Mouse (Mus musculus) lung, postnatal 0 days (tissue): ENCODE measurements around the gene Foxk1. TPM values are rescaled to one million over a fixed set of nuclear protein-coding genes. Genes with fewer than 3 reads are reported as not detected.
A peak's percentile ranks its signal among the peaks of the same experiment; 100 is the strongest.

Source experiments
- ATAC-seq: fragments of 200-750 bp; cut with Nextera tagmentation; 2 replicates; pipeline ENCODE4 v1.8.0; 2017; ENCODE audit warnings: moderate library complexity
- DNase-seq: peaks from one replicate; pipeline ENCODE4 v3.0.0-alpha.2; 2016; ENCODE audit warnings: low spot score
- H3K27ac ChIP-seq: fragments of 300-500 bp; sonication (generic); 2 replicates; pipeline ENCODE4 v1.5.1; 2014; ENCODE audit warnings: antibody characterized with exemption, mild to moderate bottlenecking, low read length, mixed read lengths
- H3K27me3 ChIP-seq: fragments of 300-500 bp; sonication (generic); replicated peaks from 2 replicates; pipeline ENCODE4 v1.6.1; 2014; ENCODE audit warnings: low read length, mixed read lengths; ENCODE audit not compliant: insufficient read depth
- H3K36me3 ChIP-seq: fragments of 300-500 bp; sonication (generic); 2 replicates; pipeline ENCODE4 v1.6.1; 2014; ENCODE audit warnings: low read length, mixed read lengths; ENCODE audit not compliant: insufficient read depth
- H3K4me1 ChIP-seq: fragments of 300-500 bp; sonication (generic); 2 replicates; pipeline ENCODE4 v1.6.1; 2014; ENCODE audit warnings: antibody characterized with exemption, low read depth, low read length, mixed read lengths; ENCODE audit not compliant: insufficient read depth
- H3K4me2 ChIP-seq: fragments of 300-500 bp; sonication (generic); replicated peaks from 2 replicates; pipeline ENCODE4 v1.6.1; 2014; ENCODE audit warnings: low read depth, mild to moderate bottlenecking, low read length, moderate library complexity, mixed read lengths
- H3K4me3 ChIP-seq: fragments of 300-500 bp; sonication (generic); 2 replicates; pipeline ENCODE4 v1.5.1; 2014; ENCODE audit warnings: low read depth, low read length
- H3K9ac ChIP-seq: fragments of 300-500 bp; sonication (generic); replicated peaks from 2 replicates; pipeline ENCODE4 v1.6.1; 2014; ENCODE audit warnings: low read depth, mild to moderate bottlenecking
- H3K9me3 ChIP-seq: fragments of 300-500 bp; sonication (generic); 2 replicates; pipeline ENCODE4 v1.6.1; 2016; ENCODE audit warnings: low read length, mixed read lengths
- CTCF ChIP-seq: IDR thresholded peaks from 2 replicates; pipeline ENCODE4 v1.5.1; 2016; ENCODE audit warnings: antibody characterized with exemption, mild to moderate bottlenecking
- EP300 ChIP-seq: IDR thresholded peaks from 2 replicates; pipeline ENCODE4 v1.6.1; 2016; ENCODE audit warnings: antibody characterized with exemption, mild to moderate bottlenecking, control low read depth
- WGBS: fragments of 180-500 bp; shearing (Covaris S2); extraction: QIAGEN DNeasy Blood & Tissue Kit; methylation state at CpG from one replicate; pipeline ENCODE4 v1.1.7; 2014; 5-methylcytosine and 5-hydroxymethylcytosine counted together
- polyA plus RNA-seq: library from polyadenylated mRNA; unstranded; fragments of >200 nt; fragmentation: Nextera tagmentation; extraction: Ambion mirVana; gene quantifications from 2 replicates; pipeline ENCODE4 v1.2.1, GENCODE M21; 2015

The Foxk1 gene
- polyA plus RNA-seq, 1 experiment from 2014 or later = 4.3 TPM

DNA sequence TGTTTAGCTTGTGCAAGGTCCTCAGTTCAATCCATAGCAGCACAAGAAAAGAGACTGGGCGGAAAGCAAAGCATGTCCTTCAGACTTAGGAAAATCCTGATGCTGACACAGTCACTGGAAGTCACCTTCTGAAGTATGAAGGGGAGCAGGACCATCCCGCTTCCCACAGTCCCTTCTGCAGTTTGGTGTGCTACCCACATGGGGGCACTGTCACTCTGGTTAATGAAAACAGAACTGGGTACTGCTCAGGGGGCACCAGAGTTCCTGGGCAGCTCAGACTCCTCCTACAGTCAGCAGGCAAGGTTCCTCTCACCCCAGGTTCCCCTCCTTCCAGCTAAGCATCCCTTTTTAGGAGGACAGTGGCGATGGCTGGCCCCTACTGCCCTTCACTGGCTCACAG, 97.7 kb downstream of the Foxk1 start:
- TF ChIP-seq CTCF (peak; percentile 80), EP300 (no peak)

DNA sequence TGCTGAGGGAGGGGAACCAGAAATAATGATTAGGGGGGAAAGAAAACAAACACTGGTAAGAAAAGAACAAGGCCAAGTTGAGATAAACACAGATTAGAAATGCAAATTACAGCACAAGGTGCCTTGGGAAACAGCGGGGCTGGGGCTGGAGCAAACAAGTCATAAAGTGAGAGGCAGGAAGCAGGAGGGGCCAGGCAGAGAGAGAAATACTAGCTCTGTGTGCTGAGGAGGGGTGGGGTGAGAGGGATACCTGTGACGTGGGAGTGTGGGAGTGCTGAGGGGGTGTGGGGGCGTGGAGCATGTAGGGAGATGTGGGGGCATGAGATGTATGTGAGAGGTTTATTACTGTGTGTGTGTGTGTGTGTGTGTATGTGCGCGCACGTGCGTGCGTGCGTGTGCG, 99.6 kb downstream of the Foxk1 start:
- WGBS = 70% methylated on average over 10 of the region's 10 CpGs
- Histone ChIP-seq H3K27me3 (no peaks in the 10 kb centered on the region), H3K4me2 (no peak overlapping the region), H3K9ac (no peak overlapping the region), H3K27ac (no peak overlapping the region), H3K36me3 (no peaks in the 10 kb centered on the region), H3K4me1 (no peaks in the 10 kb centered on the region), H3K9me3 (no peaks in the 10 kb centered on the region), H3K4me3 (no peak overlapping the region)
- TF ChIP-seq EP300 (no peak), CTCF (no peak)
- ATAC-seq (no peak), DNase-seq (no peak)

More for the DNA sequence above, 97.7 kb downstream of the Foxk1 start:
- Histone ChIP-seq H3K27ac (no peak overlapping the region), H3K9ac (no peak overlapping the region), H3K4me3 (no peak overlapping the region), H3K27me3 (no peaks in the 10 kb centered on the region), H3K9me3 (no peaks in the 10 kb centered on the region), H3K36me3 (no peaks in the 10 kb centered on the region), H3K4me1 (no peaks in the 10 kb centered on the region), H3K4me2 (no peak overlapping the region)
- peak; percentile 58 for DNase-seq
- 32% methylated on average over 3 of the region's 3 CpGs for WGBS
- ATAC-seq = peak; percentile 34; the same call in 1 of the 2 replicates

DNA sequence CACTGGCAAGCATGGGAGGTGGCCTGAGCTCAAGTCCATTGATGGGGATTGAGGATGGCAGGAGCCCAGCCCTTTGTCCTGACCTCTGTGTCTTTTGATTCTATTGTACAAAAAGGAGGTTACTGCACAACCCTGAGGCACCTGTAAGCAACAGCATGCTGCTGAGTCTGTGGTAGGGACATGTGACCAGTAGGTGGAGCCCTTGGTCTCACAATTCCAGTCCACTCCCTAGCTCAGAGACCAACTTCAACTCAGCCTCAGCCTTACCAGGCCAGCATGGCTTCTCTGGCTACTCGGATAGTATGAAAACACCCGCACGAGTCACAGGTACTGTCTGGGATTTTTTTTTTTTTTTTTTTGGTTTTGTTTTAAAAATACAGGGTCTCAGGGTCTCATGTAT, 101.1 kb downstream of the Foxk1 start:
- WGBS = 2% methylated on average over 3 of the region's 3 CpGs
- ATAC-seq = peak; percentile 93
- no peak overlapping the region for H3K4me3 ChIP-seq
- H3K27ac ChIP-seq = no peak overlapping the region
- no peak overlapping the region for H3K9ac ChIP-seq
- DNase-seq = peak; percentile 96
- H3K4me2 ChIP-seq = no peak overlapping the region
- TF ChIP-seq CTCF = peak; percentile 93
- no peak for TF ChIP-seq EP300
- H3K36me3 ChIP-seq = no peaks in the 10 kb centered on the region
- no peaks in the 10 kb centered on the region for H3K9me3 ChIP-seq
- no peaks in the 10 kb centered on the region for H3K27me3 ChIP-seq
- H3K4me1 ChIP-seq = no peaks in the 10 kb centered on the region

DNA sequence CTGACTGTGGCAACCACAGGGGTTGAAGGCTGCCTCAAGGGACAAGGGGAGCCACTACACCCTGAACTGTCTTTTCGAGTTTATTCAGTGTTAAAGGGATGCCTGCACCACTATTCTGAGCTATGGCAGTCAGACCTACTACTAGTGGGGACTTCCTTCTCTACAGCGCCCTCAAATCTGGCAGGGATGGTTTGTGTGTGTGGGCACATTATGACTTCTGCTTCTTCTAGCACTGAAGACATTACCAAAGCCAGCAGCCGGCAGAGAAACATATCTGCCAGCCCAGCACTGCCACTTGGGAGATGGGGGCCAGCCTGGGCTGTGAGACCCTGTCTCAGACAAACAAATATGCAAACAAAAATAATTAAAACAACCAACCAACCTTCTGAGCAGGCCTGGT, 102.9 kb downstream of the Foxk1 start:
- TF ChIP-seq EP300 (no peak), CTCF (no peak)
- H3K4me2 ChIP-seq = no peak overlapping the region
- no peaks in the 10 kb centered on the region for H3K9me3 ChIP-seq
- 66% methylated on average over 3 of the region's 3 CpGs for WGBS
- no peak overlapping the region for H3K9ac ChIP-seq
- H3K27ac ChIP-seq = no peak overlapping the region
- no peaks in the 10 kb centered on the region for H3K27me3 ChIP-seq
- H3K36me3 ChIP-seq = no peaks in the 10 kb centered on the region
- DNase-seq (no peak), ATAC-seq (no peak)
- H3K4me3 ChIP-seq = no peak overlapping the region
- 0 out of 2 replicates have a peak, but pooled peaks cover under 1% of the 10 kb centered on the region for H3K4me1 ChIP-seq

DNA sequence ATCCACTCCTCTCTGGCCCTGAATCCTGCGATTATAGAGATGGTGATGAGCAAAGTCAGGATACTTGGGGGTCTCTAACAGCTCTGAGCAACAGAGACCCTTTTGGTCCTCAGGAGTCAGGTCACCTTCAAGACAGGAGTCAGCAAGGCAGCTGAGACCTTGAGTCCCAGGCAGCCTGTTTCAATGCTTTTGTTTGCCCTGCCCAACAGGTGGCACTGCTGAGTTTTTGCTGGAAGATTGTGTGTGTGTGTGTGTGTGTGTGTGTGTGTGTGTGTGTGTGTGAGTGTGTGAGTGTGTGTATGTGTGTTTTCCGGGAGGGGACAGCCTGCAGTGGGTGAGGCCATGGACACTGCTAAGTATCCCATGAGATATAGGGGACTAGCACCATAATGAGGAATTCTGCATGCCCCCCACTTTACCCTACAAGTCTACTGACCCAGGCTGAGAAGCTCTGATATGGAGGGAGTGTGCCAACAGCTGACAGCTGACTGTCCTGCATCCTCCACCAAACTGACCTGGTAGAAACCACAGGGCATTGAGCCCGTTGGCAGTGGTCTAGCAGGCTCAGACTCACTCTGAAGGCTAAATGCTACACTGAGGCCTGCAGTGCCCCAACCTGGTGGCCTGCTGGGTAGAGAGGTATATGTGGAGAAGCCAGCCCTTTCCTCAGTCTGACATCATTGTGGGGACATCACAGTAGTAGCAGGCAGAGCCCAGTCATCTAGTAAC, 104.6 kb downstream of the Foxk1 start:
- Histone ChIP-seq H3K4me3 (no peak overlapping the region), H3K4me2 (no peak overlapping the region), H3K36me3 (no peaks in the 10 kb centered on the region), H3K27ac (no peak overlapping the region), H3K9ac (no peak overlapping the region), H3K9me3 (no peaks in the 10 kb centered on the region), H3K27me3 (no peaks in the 10 kb centered on the region), H3K4me1 (0 out of 2 replicates have a peak, but pooled peaks cover 3% of the 10 kb centered on the region)
- WGBS = 51% methylated on average over 3 of the region's 3 CpGs
- TF ChIP-seq CTCF = peak; percentile 80
- no peak for TF ChIP-seq EP300
- peak; percentile 14 for DNase-seq
- ATAC-seq = no peak

DNA sequence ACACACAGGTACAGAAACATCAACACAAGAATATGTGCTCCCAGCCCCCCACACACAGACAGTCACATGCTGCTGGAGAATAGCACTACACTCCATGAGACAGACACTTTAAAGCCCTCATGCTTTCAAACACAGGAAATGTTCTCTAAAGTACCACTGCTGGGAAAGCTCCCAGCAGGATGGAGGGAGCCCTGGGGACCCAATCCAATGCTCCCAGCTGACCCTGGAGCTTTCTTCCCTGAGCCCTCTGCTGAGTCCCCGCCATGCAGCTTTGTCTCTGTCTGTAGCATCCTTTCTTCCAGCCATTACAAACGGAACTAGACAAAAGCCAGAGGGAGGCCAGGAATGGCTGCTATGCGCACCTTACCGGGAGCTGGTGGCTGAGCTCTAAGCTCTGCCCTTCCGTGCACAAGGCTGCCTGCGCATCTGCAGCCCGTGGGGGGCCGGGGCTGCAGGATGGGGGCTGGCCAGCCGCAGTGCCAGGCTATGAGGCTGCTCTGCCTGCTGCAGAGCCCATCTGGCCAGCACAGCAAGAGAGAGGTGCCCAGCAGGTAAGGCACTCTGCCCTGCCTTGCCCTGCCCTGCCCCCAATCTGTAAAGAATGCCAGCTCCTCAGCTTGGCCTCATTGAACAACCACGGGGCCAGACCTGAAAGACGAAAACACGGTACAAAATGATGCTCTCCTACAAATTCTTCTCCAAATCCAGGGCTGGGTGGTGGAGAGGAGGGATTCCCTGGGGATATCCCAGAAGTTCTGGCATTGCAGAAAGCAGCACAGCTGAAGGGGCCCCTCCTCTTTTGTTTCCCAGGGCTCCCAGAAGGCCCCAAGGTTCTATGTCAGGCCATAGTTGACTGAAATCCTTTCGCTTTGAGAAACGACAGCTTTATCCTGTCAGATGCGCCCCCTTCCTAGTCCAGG, 108.1 kb downstream of the Foxk1 start:
- Histone ChIP-seq H3K36me3 (no peaks in the 10 kb centered on the region), H3K4me3 (no peak overlapping the region), H3K27ac (peak overlapping the region; percentile 27; the same call in 1 of the 2 replicates), H3K9me3 (no peaks in the 10 kb centered on the region), H3K27me3 (no peaks in the 10 kb centered on the region), H3K4me2 (0 out of 2 replicates have a peak overlapping the region, but pooled peaks have one; percentile 12), H3K9ac (no peak overlapping the region), H3K4me1 (0 out of 2 replicates have a peak, but pooled peaks cover 3% of the 10 kb centered on the region)
- ATAC-seq (peak; percentile 59), DNase-seq (peak; percentile 18)
- 32% methylated on average over 15 of the region's 15 CpGs for WGBS
- TF ChIP-seq CTCF (no peak), EP300 (peak; percentile 47; the same call in 1 of the 2 replicates)
